Mouse (Mus musculus) neural tube, embryonic 15.5 days (tissue): ENCODE results near the gene Mad1l1. TPM values are rescaled to one million over a fixed set of nuclear protein-coding genes. Genes with fewer than 3 reads are reported as not detected.

Source experiments
- ATAC-seq: fragments of 200-750 bp; cut with Nextera tagmentation; 2 replicates; pipeline ENCODE4 v1.8.0; 2017; ENCODE audit warnings: mild to moderate bottlenecking, moderate TSS enrichment, moderate library complexity; ENCODE audit not compliant: low FRiP score
- H3K27ac ChIP-seq: fragments of 300-500 bp; sonication (generic); replicated peaks from 2 replicates; pipeline ENCODE4 v1.5.1; 2015; ENCODE audit warnings: mild to moderate bottlenecking, inconsistent platforms
- H3K27me3 ChIP-seq: fragments of 300-500 bp; sonication (generic); replicated peaks from 2 replicates; pipeline ENCODE4 v1.6.1; 2015; ENCODE audit warnings: inconsistent platforms
- H3K36me3 ChIP-seq: fragments of 300-500 bp; sonication (generic); 2 replicates; pipeline ENCODE4 v1.6.1; 2015; ENCODE audit warnings: inconsistent platforms
- H3K4me1 ChIP-seq: fragments of 300-500 bp; sonication (generic); 2 replicates; pipeline ENCODE4 v1.6.1; 2015; ENCODE audit warnings: inconsistent platforms
- H3K4me2 ChIP-seq: fragments of 300-500 bp; sonication (generic); 2 replicates; pipeline ENCODE4 v1.6.1; 2015; ENCODE audit warnings: inconsistent platforms, mild to moderate bottlenecking, moderate library complexity
- H3K4me3 ChIP-seq: fragments of 300-500 bp; sonication (generic); replicated peaks from 2 replicates; pipeline ENCODE4 v1.5.1; 2015; ENCODE audit warnings: mild to moderate bottlenecking, inconsistent platforms
- H3K9ac ChIP-seq: fragments of 300-500 bp; sonication (generic); replicated peaks from 2 replicates; pipeline ENCODE4 v1.6.1; 2015; ENCODE audit warnings: mild to moderate bottlenecking, inconsistent platforms
- H3K9me3 ChIP-seq: fragments of 300-500 bp; sonication (generic); replicated peaks from 2 replicates; pipeline ENCODE4 v1.6.1; 2016; ENCODE audit warnings: inconsistent platforms
- WGBS: fragments of 180-500 bp; shearing (Covaris S2); methylation state at CpG from one replicate; pipeline ENCODE4 v1.1.7; 2015; ENCODE audit warnings: mixed read lengths; 5-methylcytosine and 5-hydroxymethylcytosine counted together
- polyA plus RNA-seq: library from polyadenylated mRNA; unstranded; fragments of >200 nt; fragmentation: Nextera tagmentation; extraction: Ambion mirVana; gene quantifications from 2 replicates; pipeline ENCODE4 v1.2.1, GENCODE M21; 2015

Gene Mad1l1
- polyA plus RNA-seq, 1 experiment from 2014 or later = 29.6 TPM

DNA sequence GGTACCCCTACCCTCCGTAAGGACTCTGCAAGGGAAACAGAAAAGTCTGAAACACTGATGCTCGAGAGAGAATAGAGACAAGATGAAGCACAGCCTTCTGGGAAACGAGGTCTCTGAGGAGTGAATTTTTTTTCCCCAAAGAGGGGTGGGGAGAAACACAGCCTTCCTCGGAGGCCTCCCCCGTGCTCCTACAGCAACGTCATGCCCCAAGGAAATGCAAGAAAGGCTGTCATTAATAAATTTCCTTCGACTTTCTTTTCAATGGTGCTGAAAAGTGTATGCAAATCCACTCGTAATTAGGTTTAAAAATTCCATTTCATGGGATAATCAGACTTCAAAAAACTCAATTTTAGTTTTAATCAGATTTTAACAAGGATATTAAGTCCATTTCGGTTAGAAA, 41.1 kb downstream of the Mad1l1 start:
- no peaks in the 10 kb centered on the region for H3K36me3 ChIP-seq
- no peaks in the 10 kb centered on the region for H3K9me3 ChIP-seq
- H3K9ac ChIP-seq = no peak overlapping the region
- H3K27ac ChIP-seq = no peak overlapping the region
- peaks cover 16% of the 10 kb centered on the region for H3K4me1 ChIP-seq
- ATAC-seq = no peak
- whole genome bisulfite sequencing = 45% methylated on average over 9 of the region's 9 CpGs
- H3K4me3 ChIP-seq = no peak overlapping the region
- H3K27me3 ChIP-seq = no peaks in the 10 kb centered on the region
- no peak overlapping the region for H3K4me2 ChIP-seq

DNA sequence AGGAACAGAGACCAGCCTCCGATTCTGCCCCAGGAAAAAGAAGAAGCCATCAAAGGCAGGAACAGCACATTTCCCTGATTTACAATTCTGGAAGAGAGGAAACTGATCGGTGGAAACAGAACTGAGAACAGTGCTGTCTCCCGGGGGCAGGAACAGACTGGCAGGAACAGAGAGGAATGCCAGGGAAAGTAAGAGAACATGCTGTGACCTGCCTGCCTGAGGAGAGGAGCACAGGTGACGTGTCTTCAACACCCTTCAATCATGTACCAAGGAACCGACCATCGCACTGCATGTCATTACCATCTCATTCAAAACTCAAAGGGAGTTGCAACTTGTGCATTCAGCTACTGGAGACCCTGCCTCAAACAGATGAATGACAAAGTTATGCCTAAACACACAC, 44.6 kb downstream of the Mad1l1 start:
- no peak overlapping the region for H3K4me3 ChIP-seq
- no peak overlapping the region for H3K4me2 ChIP-seq
- H3K4me1 ChIP-seq = peaks cover 5% of the 10 kb centered on the region; the same call in 1 of the 2 replicates
- peaks cover 4% of the 10 kb centered on the region; the same call in 1 of the 2 replicates for H3K36me3 ChIP-seq
- no peaks in the 10 kb centered on the region for H3K27me3 ChIP-seq
- 81% methylated on average over 6 of the region's 6 CpGs for WGBS
- H3K9ac ChIP-seq = no peak overlapping the region
- no peak for ATAC-seq
- H3K27ac ChIP-seq = no peak overlapping the region
- H3K9me3 ChIP-seq = no peaks in the 10 kb centered on the region

- Histone ChIP-seq H3K4me1 (no peaks in the 10 kb centered on the region), H3K4me3 (no peak overlapping the region), H3K27ac (no peak overlapping the region), H3K9me3 (no peaks in the 10 kb centered on the region), H3K27me3 (no peaks in the 10 kb centered on the region), H3K36me3 (peaks cover 4% of the 10 kb centered on the region; the same call in 1 of the 2 replicates), H3K4me2 (no peak overlapping the region), H3K9ac (no peak overlapping the region)
- ATAC-seq = no peak
- WGBS = 91% methylated on average over 5 of the region's 5 CpGs
These were observed 50.2 kb downstream of the Mad1l1 start for GRCm38 (mm10) chr5:140270976-140271685.

GRCm38 (mm10) chr5:140268396-140268795, 53.0 kb downstream of the Mad1l1 start:
- ATAC-seq = no peak
- peaks cover 17% of the 10 kb centered on the region for H3K4me1 ChIP-seq
- no peak overlapping the region for H3K9ac ChIP-seq
- WGBS = 61% methylated on average over 4 of the region's 4 CpGs
- no peak overlapping the region for H3K4me3 ChIP-seq
- H3K4me2 ChIP-seq = no peak overlapping the region
- no peaks in the 10 kb centered on the region for H3K9me3 ChIP-seq
- H3K36me3 ChIP-seq = no peaks in the 10 kb centered on the region
- H3K27me3 ChIP-seq = no peaks in the 10 kb centered on the region
- H3K27ac ChIP-seq = no peak overlapping the region

DNA sequence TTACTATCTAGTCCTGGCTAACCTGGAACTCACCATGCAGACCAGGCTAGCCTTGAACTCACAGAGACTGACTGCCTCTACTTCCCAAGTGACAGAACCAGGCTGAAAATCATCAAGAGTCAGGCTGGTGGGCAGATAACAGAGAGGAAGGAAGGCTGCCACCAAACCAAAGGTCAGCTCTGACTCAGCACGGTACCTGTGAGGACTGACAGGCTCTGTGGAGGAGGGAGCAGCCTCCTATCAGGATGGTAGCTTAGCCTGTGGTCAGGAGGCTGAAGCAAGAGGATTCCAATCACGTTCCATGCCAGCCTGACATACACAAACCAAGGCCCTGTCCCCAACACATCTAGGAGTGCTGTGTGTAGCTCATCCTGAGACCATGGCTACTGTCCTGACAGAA, 54.3 kb downstream of the Mad1l1 start:
- Histone ChIP-seq H3K4me3 (no peak overlapping the region), H3K36me3 (no peaks in the 10 kb centered on the region), H3K9ac (no peak overlapping the region), H3K27ac (no peak overlapping the region), H3K4me1 (peaks cover 17% of the 10 kb centered on the region), H3K9me3 (no peaks in the 10 kb centered on the region), H3K4me2 (no peak overlapping the region), H3K27me3 (no peaks in the 10 kb centered on the region)
- ATAC-seq = no peak
- WGBS = 86% methylated on average over 2 of the region's 2 CpGs

- Histone ChIP-seq H3K9me3 (no peaks in the 10 kb centered on the region), H3K4me1 (peaks cover 17% of the 10 kb centered on the region), H3K4me2 (no peak overlapping the region), H3K9ac (no peak overlapping the region), H3K27ac (no peak overlapping the region), H3K4me3 (no peak overlapping the region), H3K36me3 (no peaks in the 10 kb centered on the region), H3K27me3 (no peaks in the 10 kb centered on the region)
- no peak for ATAC-seq
- 75% methylated on average over 5 of the region's 5 CpGs for WGBS
These were observed 56.4 kb downstream of the Mad1l1 start for GRCm38 (mm10) chr5:140264825-140265575.

DNA sequence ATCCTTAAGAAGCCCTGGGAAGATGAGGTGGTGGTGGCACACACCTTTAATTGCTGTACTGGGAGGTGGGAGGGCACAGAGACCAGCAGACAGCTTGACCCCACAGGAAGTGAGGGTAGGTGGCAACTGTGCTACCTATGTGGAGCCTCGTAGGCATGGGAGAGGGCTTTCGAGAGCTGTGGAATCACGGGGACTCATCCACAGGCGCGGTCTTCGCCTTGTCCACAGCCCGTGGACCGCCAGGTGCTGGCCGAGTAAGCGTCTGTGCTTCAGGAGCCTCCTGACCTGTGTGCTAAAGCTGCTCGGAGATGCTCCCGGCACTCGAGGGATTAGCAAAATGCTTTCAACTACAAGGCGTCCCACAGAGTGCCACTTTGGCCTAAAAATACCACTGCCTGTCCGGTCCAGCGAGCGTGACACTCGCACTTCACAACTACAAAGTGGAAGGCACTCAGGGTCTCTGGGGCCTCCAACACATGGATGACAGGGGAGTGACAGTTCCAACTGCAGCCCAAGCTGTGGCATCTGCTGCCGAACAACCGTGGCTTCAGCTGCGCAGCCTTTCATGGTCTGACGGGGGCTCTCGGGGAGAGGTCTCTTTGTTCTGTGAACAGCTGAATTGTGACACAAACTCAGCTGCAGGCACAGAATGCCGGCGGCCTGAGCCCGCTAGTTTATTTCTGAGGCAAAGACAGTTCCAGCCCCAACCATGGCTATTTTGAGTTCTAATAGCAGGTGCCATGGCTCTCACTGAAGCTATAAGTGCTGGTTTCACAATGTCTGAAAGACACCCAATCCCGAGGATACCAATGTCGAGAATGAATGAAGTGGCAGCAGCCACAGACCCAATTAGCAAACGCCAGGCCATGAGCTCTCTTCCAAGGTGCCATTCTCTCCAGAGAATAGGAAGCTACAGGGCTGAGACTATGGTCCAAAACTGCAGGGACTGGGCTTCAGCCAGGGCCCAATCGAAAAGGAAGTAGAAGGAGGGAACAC, 57.3 kb downstream of the Mad1l1 start:
- Histone ChIP-seq H3K4me1 (peaks cover 17% of the 10 kb centered on the region), H3K9me3 (no peaks in the 10 kb centered on the region), H3K36me3 (no peaks in the 10 kb centered on the region), H3K9ac (no peak overlapping the region), H3K4me3 (no peak overlapping the region), H3K27me3 (no peaks in the 10 kb centered on the region), H3K27ac (peak overlapping the region; percentile 18; the same call in 1 of the 2 replicates), H3K4me2 (no peak overlapping the region)
- WGBS = 34% methylated on average over 30 of the region's 30 CpGs
- ATAC-seq = 0 out of 2 replicates have a peak, but pooled peaks have one; percentile 45

DNA sequence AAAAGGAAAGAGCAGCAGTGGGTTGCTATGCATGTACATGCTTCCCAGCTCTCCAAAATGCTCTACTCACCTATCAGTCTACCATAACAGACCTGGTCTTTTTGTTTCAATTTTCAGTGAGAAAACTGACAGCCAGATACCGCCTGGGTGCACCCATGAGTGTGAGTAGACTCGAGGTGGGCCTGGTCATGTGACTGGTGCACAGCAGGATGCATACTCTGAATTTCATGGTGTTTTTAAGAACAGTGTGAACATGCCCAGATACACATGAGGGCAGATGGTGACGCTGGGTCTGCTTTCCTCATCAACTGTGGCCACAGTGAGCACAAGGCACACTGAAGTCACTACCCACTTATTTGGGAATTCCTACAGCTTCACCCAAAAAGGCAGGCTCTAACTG, 59.0 kb downstream of the Mad1l1 start:
- Histone ChIP-seq H3K4me3 (no peak overlapping the region), H3K4me1 (peaks cover 17% of the 10 kb centered on the region), H3K36me3 (no peaks in the 10 kb centered on the region), H3K27me3 (no peaks in the 10 kb centered on the region), H3K27ac (no peak overlapping the region), H3K9ac (no peak overlapping the region), H3K9me3 (no peaks in the 10 kb centered on the region), H3K4me2 (no peak overlapping the region)
- no peak for ATAC-seq
- WGBS = 62% methylated on average over 3 of the region's 3 CpGs

DNA sequence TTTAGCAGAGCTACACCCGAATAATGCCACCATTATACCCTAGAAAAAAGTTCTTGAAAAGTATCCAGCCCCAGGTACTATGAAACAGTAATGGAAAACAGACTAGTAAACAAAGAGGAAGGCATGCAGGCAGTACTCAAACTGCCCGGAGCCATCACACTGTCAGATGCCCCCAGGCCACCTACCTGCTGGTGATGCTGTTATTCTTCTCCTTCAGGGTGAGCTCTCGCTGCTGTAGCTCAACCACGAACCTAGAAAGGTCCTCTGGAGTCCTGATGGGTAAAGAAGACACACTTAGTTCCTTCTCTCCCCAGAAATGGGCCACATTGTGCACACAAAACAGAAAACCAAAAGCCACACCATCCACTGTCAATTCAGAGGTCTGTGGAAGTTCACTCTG, 60.0 kb downstream of the Mad1l1 start:
- no peak overlapping the region for H3K27ac ChIP-seq
- WGBS = 94% methylated on average over 4 of the region's 4 CpGs
- peaks cover 17% of the 10 kb centered on the region for H3K4me1 ChIP-seq
- H3K9ac ChIP-seq = no peak overlapping the region
- no peak for ATAC-seq
- H3K9me3 ChIP-seq = no peaks in the 10 kb centered on the region
- H3K36me3 ChIP-seq = no peaks in the 10 kb centered on the region
- no peak overlapping the region for H3K4me3 ChIP-seq
- no peak overlapping the region for H3K4me2 ChIP-seq
- H3K27me3 ChIP-seq = no peaks in the 10 kb centered on the region

GRCm38 (mm10) chr5:140258633-140259032, 62.7 kb downstream of the Mad1l1 start:
- no peak overlapping the region for H3K4me2 ChIP-seq
- H3K9ac ChIP-seq = no peak overlapping the region
- no peak for ATAC-seq
- no peaks in the 10 kb centered on the region for H3K9me3 ChIP-seq
- H3K27ac ChIP-seq = no peak overlapping the region
- WGBS = 96% methylated on average over 5 of the region's 5 CpGs
- H3K4me3 ChIP-seq = no peak overlapping the region
- H3K36me3 ChIP-seq = no peaks in the 10 kb centered on the region
- no peaks in the 10 kb centered on the region for H3K27me3 ChIP-seq
- peaks cover 5% of the 10 kb centered on the region for H3K4me1 ChIP-seq

GRCm38 (mm10) chr5:140258035-140258434, 63.3 kb downstream of the Mad1l1 start:
- no peak overlapping the region for H3K9ac ChIP-seq
- no peak overlapping the region for H3K4me2 ChIP-seq
- H3K27ac ChIP-seq = no peak overlapping the region
- no peaks in the 10 kb centered on the region for H3K27me3 ChIP-seq
- no peak overlapping the region for H3K4me3 ChIP-seq
- no peaks in the 10 kb centered on the region for H3K9me3 ChIP-seq
- 98% methylated on average over 3 of the region's 3 CpGs for WGBS
- H3K4me1 ChIP-seq = peaks cover 3% of the 10 kb centered on the region; the same call in 1 of the 2 replicates
- H3K36me3 ChIP-seq = no peaks in the 10 kb centered on the region
- ATAC-seq = no peak
